Mouse (Mus musculus): ENCODE data around the gene Dpp3. TPM values are rescaled to one million over a fixed set of nuclear protein-coding genes. Genes with fewer than 3 reads are reported as not detected.

The Dpp3 gene
- polyA plus RNA-seq, 1 experiment from 2014 or later, result 109 TPM

DNA sequence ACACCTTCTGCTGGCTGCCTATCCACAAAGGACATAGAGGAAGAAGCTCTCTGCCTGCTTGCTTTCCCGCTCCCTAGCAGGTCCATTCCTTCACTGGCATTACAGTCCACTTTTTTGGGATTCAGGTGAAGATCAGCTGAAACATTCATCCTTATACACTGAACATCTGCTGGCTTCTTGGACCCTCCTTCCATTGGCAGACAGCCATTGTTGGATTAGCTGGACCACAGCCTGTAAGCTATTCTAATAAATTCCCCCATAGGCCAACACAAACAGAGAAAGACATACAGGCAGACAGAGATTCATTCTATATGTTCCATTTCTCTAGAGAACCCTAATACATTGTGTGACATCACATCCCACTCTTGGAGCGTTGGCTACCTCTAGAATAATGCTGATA lies 8.8 kb upstream of the Dpp3 start:
- 84% methylated on average over 2 of the region's 2 CpGs for WGBS
- H3K36me3 ChIP-seq (ENCODE audit: control insufficient read depth, insufficient read depth, low read length), result peaks cover 29% of the 10 kb centered on the region; the same call in 1 of the 2 replicates

DNA sequence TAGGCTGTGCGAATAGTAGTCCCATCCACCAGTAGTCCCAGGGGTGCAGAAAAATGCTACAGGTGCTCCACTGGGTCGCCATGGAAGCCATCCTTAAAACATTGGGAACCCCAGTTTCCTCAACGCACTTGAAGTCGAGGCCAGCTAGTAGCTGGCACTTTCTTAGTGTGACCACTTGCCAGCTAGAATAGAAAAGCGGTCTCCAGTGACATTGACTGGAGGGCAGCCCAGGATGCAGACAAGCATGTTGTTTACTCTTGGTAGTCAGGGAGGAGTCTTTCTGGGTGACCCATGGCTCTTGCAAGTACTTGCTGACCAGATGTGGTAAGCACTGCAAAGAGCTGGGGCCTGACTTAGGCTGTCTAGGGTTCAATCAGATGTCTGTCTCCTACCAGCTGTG lies 694 bp upstream of the Dpp3 start:
- Histone ChIP-seq H3K36me3 (ENCODE audit: control insufficient read depth, insufficient read depth, low read length) (peaks cover 7% of the 10 kb centered on the region; the same call in 1 of the 2 replicates), H3K27me3 (ENCODE audit: control insufficient read depth, insufficient read depth, low read depth, low read length) (no peaks in the 10 kb centered on the region), H3K4me3 (ENCODE audit: low read depth, low read length) (peak overlapping the region; percentile 73), H3K9me3 (replicated peaks; ENCODE audit: control insufficient read depth, low read length, poor library complexity, severe bottlenecking) (no peaks in the 10 kb centered on the region), H3K4me1 (ENCODE audit: control insufficient read depth, insufficient read depth, low read length) (peaks cover 19% of the 10 kb centered on the region), H3K27ac (ENCODE audit: low read length) (peak overlapping the region; percentile 66), H3K4me2 (ENCODE audit: low read length) (peak overlapping the region; percentile 77), H3K9ac (ENCODE audit: low read depth, low read length) (peak overlapping the region; percentile 59; the same call in 1 of the 2 replicates)
- peak; percentile 3; the same call in 1 of the 2 replicates for ATAC-seq
- 60% methylated on average over 5 of the region's 5 CpGs for WGBS

More for the DNA sequence above, 8.8 kb upstream of the Dpp3 start:
- H3K9ac ChIP-seq (ENCODE audit: low read depth, low read length), result no peak overlapping the region
- H3K4me2 ChIP-seq (ENCODE audit: low read length), result no peak overlapping the region
- no peak overlapping the region for H3K4me3 ChIP-seq (ENCODE audit: low read depth, low read length)
- H3K27me3 ChIP-seq (ENCODE audit: control insufficient read depth, insufficient read depth, low read depth, low read length), result no peaks in the 10 kb centered on the region
- no peaks in the 10 kb centered on the region for H3K9me3 ChIP-seq (replicated peaks; ENCODE audit: control insufficient read depth, low read length, poor library complexity, severe bottlenecking)
- no peak overlapping the region for H3K27ac ChIP-seq (ENCODE audit: low read length)
- H3K4me1 ChIP-seq (ENCODE audit: control insufficient read depth, insufficient read depth, low read length), result peaks cover 5% of the 10 kb centered on the region
- no peak for ATAC-seq

- H3K4me2 ChIP-seq (ENCODE audit: low read length), result no peak overlapping the region
- ATAC-seq, result no peak
Measured at GRCm38 (mm10) chr19:4925121-4925860, 2.8 kb downstream of the Dpp3 start.

DNA sequence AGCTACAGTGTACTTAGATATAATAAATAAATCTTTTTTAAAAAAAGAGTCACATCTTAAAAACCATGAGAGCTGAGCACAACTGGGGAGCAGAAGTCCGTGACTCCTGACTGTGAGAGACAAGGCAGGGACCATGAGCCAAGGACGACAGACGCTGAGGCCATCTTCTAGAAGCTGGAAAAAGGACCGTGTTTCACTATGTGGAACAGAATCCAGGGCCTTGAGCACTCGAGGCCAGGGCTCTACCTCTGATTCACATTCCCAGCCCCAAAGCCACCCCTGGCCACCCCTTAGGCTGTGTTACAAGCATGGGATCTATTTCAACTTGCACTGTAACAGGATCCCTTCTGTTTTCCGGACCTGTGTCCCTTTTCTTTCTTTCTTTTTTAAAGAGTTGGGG lies 8.4 kb downstream of the Dpp3 start:
- ATAC-seq, result no peak

More at GRCm38 (mm10) chr19:4925121-4925860, 2.8 kb downstream of the Dpp3 start:
- Histone ChIP-seq H3K4me1 (ENCODE audit: control insufficient read depth, insufficient read depth, low read length) (peaks cover 19% of the 10 kb centered on the region), H3K4me3 (ENCODE audit: low read depth, low read length) (no peak overlapping the region), H3K27ac (ENCODE audit: low read length) (no peak overlapping the region), H3K9me3 (replicated peaks; ENCODE audit: control insufficient read depth, low read length, poor library complexity, severe bottlenecking) (no peaks in the 10 kb centered on the region), H3K36me3 (ENCODE audit: control insufficient read depth, insufficient read depth, low read length) (peaks cover 19% of the 10 kb centered on the region), H3K27me3 (ENCODE audit: control insufficient read depth, insufficient read depth, low read depth, low read length) (no peaks in the 10 kb centered on the region), H3K9ac (ENCODE audit: low read depth, low read length) (no peak overlapping the region)
- 97% methylated on average over 11 of the region's 11 CpGs for WGBS

GRCm38 (mm10) chr19:4916827-4917226 lies 11.3 kb downstream of the Dpp3 start:
- Histone ChIP-seq H3K9me3 (replicated peaks; ENCODE audit: control insufficient read depth, low read length, poor library complexity, severe bottlenecking) (no peaks in the 10 kb centered on the region), H3K36me3 (ENCODE audit: control insufficient read depth, insufficient read depth, low read length) (peaks cover 41% of the 10 kb centered on the region), H3K27me3 (ENCODE audit: control insufficient read depth, insufficient read depth, low read depth, low read length) (no peaks in the 10 kb centered on the region), H3K4me3 (ENCODE audit: low read depth, low read length) (no peak overlapping the region), H3K9ac (ENCODE audit: low read depth, low read length) (no peak overlapping the region), H3K4me1 (ENCODE audit: control insufficient read depth, insufficient read depth, low read length) (no peaks in the 10 kb centered on the region), H3K4me2 (ENCODE audit: low read length) (no peak overlapping the region), H3K27ac (ENCODE audit: low read length) (no peak overlapping the region)
- 86% methylated on average over 10 of the region's 10 CpGs for WGBS
- ATAC-seq, result no peak

More for the DNA sequence above, 8.4 kb downstream of the Dpp3 start:
- 84% methylated on average over 6 of the region's 6 CpGs for WGBS
- no peak overlapping the region for H3K27ac ChIP-seq (ENCODE audit: low read length)
- peaks cover 40% of the 10 kb centered on the region for H3K36me3 ChIP-seq (ENCODE audit: control insufficient read depth, insufficient read depth, low read length)
- no peak overlapping the region for H3K4me2 ChIP-seq (ENCODE audit: low read length)
- no peaks in the 10 kb centered on the region for H3K9me3 ChIP-seq (replicated peaks; ENCODE audit: control insufficient read depth, low read length, poor library complexity, severe bottlenecking)
- no peaks in the 10 kb centered on the region for H3K27me3 ChIP-seq (ENCODE audit: control insufficient read depth, insufficient read depth, low read depth, low read length)
- no peak overlapping the region for H3K9ac ChIP-seq (ENCODE audit: low read depth, low read length)
- H3K4me1 ChIP-seq (ENCODE audit: control insufficient read depth, insufficient read depth, low read length), result no peaks in the 10 kb centered on the region
- H3K4me3 ChIP-seq (ENCODE audit: low read depth, low read length), result no peak overlapping the region

DNA sequence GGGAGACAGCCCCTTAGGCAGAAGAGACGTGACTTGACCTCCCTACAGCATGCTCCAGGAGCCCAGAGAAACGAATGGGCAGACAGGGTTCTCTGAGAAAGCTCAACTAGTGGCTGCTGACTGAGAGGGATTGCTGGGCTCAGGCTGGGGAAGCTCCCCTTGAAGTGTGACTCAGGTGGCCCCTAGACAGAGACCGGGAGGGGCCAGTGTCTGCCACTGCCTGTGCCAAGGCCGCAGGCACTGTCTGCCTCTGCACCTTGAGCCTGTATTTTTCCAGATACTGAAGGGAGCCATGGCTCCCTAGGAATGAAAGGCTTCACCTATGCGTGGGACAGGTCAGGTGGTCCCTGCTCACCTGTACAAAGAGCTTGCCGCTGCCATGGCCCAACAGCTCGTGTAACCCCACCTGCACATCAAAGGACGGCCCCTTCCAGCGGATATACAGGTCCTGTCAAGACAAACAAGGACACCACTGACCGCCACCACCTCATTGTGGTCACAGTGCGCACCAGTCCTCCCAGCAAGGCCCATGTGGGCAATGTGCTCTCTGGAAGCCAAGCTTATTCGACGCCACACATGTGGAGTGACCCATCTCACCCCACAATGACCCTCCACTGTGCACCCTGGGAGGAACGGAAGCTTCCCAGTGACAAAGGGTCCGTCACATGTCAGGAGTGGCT lies 12.0 kb downstream of the Dpp3 start:
- ATAC-seq, result no peak
- H3K36me3 ChIP-seq (ENCODE audit: control insufficient read depth, insufficient read depth, low read length), result peaks cover 41% of the 10 kb centered on the region

DNA sequence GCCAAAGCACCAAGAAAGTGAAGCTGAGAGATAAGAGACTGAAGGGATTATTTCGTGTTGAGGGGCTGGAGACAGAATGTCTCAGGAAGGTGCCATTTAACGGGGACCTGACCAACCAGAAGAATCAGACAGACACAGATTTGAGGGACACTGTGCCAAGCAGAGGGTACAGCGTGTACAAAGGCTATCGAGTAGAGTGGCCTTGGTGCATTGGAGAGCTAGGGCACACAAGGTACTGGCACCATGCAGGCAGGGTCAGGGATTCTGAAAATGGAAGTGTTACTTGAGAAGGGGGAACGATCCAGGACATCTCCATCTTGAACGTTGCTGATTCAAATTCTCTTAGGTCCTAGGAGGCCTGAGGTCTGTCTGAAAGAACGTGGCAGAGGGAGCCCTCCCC lies 18.7 kb downstream of the Dpp3 start:
- Histone ChIP-seq H3K27ac (ENCODE audit: low read length) (no peak overlapping the region), H3K4me1 (ENCODE audit: control insufficient read depth, insufficient read depth, low read length) (peaks cover 12% of the 10 kb centered on the region), H3K9me3 (replicated peaks; ENCODE audit: control insufficient read depth, low read length, poor library complexity, severe bottlenecking) (no peaks in the 10 kb centered on the region), H3K9ac (ENCODE audit: low read depth, low read length) (no peak overlapping the region), H3K4me2 (ENCODE audit: low read length) (no peak overlapping the region), H3K4me3 (ENCODE audit: low read depth, low read length) (no peak overlapping the region), H3K27me3 (ENCODE audit: control insufficient read depth, insufficient read depth, low read depth, low read length) (no peaks in the 10 kb centered on the region), H3K36me3 (ENCODE audit: control insufficient read depth, insufficient read depth, low read length) (peaks cover 36% of the 10 kb centered on the region)
- no peak for ATAC-seq
- 90% methylated on average over 7 of the region's 7 CpGs for WGBS

More for the DNA sequence above, 12.0 kb downstream of the Dpp3 start:
- Histone ChIP-seq H3K4me2 (ENCODE audit: low read length) (no peak overlapping the region), H3K4me1 (ENCODE audit: control insufficient read depth, insufficient read depth, low read length) (no peaks in the 10 kb centered on the region), H3K27me3 (ENCODE audit: control insufficient read depth, insufficient read depth, low read depth, low read length) (no peaks in the 10 kb centered on the region), H3K27ac (ENCODE audit: low read length) (no peak overlapping the region), H3K4me3 (ENCODE audit: low read depth, low read length) (no peak overlapping the region), H3K9me3 (replicated peaks; ENCODE audit: control insufficient read depth, low read length, poor library complexity, severe bottlenecking) (no peaks in the 10 kb centered on the region), H3K9ac (ENCODE audit: low read depth, low read length) (no peak overlapping the region)
- 87% methylated on average over 15 of the region's 15 CpGs for WGBS

DNA sequence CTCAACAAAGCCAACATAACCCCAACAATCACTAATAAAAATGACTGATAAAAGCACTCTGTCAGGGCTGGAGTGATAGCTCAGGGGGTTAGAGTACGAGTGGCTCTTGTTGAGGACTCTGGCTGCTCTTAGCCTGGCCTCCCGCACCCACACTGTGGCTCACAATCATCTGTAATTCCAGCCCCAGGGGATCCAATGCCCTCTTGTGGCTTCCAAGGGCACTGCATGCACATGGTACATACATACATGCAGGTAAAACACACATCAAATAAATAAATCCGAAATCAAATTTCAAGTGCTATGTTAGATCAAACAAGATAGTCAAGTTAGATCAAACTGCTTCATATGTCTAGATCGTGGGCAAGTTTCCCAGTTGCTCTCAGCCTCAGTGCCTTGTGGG lies 20.0 kb downstream of the Dpp3 start:
- Histone ChIP-seq H3K4me2 (ENCODE audit: low read length) (no peak overlapping the region), H3K27me3 (ENCODE audit: control insufficient read depth, insufficient read depth, low read depth, low read length) (no peaks in the 10 kb centered on the region), H3K9ac (ENCODE audit: low read depth, low read length) (no peak overlapping the region), H3K4me1 (ENCODE audit: control insufficient read depth, insufficient read depth, low read length) (peaks cover 12% of the 10 kb centered on the region), H3K9me3 (replicated peaks; ENCODE audit: control insufficient read depth, low read length, poor library complexity, severe bottlenecking) (no peaks in the 10 kb centered on the region), H3K36me3 (ENCODE audit: control insufficient read depth, insufficient read depth, low read length) (peaks cover 29% of the 10 kb centered on the region), H3K4me3 (ENCODE audit: low read depth, low read length) (no peak overlapping the region), H3K27ac (ENCODE audit: low read length) (no peak overlapping the region)
- ATAC-seq, result no peak
- WGBS, result 84% methylated on average over 4 of the region's 4 CpGs
